Mouse (Mus musculus): ENCODE data around the gene Gdap1l1.

Gdap1l1 gene

GRCm38 (mm10) chr2:163466771-163467170, 28.5 kb downstream of the Gdap1l1 start:
- DNase-seq: no peak

DNA sequence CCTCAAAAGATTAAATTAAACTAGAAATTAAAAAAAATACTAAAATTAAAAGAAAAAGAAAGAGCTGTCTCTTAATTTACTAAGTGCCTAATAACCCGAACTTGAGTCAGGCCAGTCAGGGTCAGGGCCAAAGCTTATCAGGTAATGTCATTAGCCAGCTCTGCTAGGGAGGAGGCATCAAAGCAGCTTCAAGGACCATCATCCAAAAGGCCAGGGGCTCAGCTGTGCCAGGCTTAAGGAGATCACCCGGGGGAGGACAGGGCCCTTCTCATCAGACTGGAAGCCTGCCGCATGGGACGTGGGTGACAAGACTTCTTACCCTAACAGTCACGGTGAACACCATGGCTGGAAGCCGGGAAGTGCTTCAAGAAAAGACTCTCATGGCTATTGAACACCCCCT, 29.3 kb downstream of the Gdap1l1 start:
- no peak for DNase-seq

DNA sequence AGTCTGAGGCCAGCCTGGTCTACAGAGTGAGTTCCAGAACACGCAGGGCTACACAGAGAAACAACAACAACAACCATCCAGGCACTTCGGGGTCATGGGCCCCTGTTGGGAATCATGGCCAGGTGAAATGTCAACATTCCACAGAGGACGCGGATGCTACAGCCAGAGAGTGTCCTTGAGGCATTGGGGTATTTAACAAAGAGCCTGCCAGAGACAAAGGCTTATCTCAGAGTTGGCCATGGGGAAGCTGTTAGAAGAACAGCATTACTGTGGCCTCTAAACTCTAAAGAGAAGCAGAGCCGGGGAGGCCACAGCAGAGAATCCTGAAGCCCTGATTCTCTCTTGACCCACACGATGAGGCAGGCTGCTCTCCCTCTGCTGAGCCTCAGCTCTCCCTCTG, 30.6 kb downstream of the Gdap1l1 start:
- DNase-seq: no peak

- no peak for DNase-seq
Measured at GRCm38 (mm10) chr2:163469711-163470110, 31.4 kb downstream of the Gdap1l1 start.

DNA sequence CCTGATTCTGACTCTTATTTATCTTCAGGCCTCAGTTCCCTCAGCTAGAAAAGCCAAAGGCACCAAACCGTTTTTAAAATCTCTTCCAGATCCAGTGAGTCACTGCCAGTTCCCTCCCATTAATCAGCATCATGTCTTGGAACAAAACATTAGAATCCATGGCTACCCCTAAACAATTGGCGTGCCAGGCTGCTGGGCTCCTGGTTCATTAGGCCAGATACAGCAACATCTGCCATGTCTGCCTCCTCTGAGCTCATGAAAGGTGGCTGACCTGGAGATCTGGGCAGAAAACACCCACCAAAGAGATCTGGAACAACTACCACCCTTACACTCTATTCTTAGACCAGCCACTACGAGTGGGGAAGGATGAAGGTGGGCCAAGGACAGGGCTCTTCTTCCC, 32.9 kb downstream of the Gdap1l1 start:
- DNase-seq: no peak

DNA sequence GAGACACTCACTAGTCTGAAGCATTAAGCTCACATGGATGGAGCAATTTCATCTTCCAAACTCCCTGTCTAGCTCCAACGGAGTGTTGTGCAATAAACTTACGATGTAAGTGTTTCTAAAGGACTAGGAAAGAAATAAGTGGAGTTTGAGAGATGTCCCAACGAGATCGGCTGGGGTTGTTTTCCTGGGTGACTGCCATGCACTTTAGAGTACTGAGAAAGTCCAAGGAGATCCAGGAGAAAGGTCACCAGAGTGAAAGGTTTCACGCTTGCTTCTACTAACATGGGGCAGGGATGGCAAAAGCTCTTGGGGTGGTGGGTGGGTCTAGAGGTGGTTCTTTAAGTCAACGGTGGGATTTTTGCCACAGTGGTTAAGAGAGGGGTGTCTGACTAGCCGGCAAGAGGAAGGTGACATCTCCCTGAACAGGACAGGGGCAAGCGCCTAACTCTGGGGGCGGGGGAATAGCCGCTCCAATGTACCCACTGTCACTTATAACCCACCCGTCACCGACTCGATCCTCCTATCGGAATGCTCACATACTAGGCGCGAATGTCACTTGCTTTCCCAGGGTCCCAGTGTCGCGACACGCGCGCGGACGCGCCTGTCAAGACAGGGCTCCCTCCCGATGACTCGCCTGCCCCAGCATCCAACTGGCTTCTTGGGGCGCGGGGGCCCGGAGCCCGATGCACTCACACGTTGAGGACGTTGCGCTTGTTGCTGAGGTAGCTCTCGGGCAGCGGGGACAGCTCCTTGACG, 33.6 kb downstream of the Gdap1l1 start:
- DNase-seq: peak; percentile 39

GRCm38 (mm10) chr2:163472466-163472851, 34.2 kb downstream of the Gdap1l1 start, which contains the start of gene Fitm2:
TSS of gene Fitm2 (minus strand) at chr2:163472629.
- peak; percentile 94 for DNase-seq

DNA sequence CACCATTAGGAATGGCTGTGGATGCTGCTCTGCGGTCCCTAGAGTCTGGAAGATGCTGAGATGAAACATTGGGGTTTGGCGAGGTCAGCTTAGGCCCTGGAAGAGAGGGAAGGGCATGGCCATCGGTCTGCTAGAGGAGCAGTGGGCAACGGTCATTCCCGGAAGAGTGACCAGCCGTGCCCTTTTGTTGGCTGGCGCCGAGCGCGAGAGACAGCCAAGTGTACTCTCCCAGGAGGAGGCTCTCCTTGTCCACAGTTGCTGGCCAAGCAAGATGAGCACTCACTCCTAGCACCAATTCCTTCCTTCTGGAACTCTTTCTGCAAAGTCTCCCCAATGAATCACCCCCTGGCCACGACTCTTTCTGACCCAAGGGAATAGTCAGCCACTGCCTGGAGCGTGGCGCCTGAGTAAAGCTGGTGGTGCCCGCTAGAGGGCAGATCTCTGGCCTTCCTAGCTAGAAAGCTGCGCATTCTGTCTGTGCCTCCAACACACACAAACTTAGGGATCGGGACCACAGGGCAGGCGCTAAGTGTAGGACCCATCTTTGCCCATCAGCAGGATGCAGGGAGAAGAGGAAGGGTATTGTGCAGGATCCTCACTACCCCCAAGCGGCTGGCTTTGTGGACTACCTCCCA, 42.0 kb downstream of the Gdap1l1 start:
- DNase-seq: peak; percentile 26

GRCm38 (mm10) chr2:163481539-163482029, 43.3 kb downstream of the Gdap1l1 start:
- peak; percentile 46 for DNase-seq

DNA sequence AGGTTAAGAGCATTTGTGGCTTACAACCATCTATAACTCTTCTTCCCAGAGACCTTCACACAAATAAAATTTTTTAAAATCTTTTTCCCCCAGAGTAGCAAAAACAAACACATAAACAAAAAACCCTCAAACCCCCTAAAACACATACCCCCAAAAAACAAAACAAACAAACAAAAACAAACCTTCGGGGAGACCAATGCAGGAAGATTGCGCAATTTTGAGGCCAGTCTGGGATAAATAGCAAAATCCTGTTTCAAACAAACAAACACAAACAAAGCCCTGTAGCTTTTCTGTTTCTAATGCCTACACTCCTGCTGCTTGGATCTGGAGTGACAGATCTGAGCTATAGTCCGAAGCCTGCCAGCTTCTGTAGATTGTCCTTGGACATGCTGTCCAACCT, 49.1 kb downstream of the Gdap1l1 start:
- no peak for DNase-seq

GRCm38 (mm10) chr2:163489725-163490291, 51.5 kb downstream of the Gdap1l1 start:
- no peak for DNase-seq

DNA sequence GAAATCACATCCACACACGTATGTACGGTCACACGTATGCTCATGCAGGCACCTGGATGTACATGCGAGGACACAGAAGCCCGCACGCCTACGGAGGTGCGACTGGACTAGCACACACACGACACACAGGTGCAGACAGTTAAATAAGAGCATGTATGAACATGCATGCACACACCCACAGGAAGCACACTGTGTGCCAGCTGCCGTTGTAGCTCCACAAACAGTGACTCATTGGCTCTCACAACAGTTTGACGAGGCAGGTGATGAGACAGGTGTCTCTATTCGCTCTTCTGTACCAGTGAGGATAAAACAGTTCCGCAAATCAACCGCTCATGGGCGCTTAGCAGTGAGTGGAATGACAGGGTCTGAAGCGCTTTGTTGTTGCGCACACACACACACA, 52.4 kb downstream of the Gdap1l1 start:
- DNase-seq: no peak

- DNase-seq: no peak
Measured at GRCm38 (mm10) chr2:163491351-163491750, 53.1 kb downstream of the Gdap1l1 start.

- no peak for DNase-seq
Measured at GRCm38 (mm10) chr2:163492018-163492417, 53.7 kb downstream of the Gdap1l1 start, which contains the start of gene R3hdml. TSS of gene R3hdml (plus strand) at chr2:163492318.

DNA sequence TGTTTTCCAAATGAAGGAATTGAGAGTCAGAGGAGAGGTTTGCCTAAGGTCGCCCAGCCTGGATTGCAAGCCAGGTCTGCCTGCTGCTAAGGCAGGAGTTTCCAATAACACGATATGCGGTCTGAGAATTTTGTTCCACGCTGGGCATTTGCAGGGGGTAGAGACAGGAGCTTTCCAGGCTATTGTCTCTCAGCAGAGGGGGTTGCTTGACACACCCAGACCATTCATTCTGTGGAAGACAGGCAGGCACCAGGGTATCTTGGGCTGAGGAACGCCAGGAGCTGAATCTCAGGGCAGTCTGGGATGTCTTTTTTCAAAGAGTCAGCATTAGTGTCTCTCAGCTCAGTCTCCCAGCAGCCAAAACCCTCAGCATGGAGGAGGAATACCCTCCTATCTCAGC, 54.8 kb downstream of the Gdap1l1 start:
- no peak for DNase-seq

GRCm38 (mm10) chr2:163493976-163494375, 55.7 kb downstream of the Gdap1l1 start:
- no peak for DNase-seq

- no peak for DNase-seq
Measured at GRCm38 (mm10) chr2:163494456-163494855, 56.2 kb downstream of the Gdap1l1 start.

DNA sequence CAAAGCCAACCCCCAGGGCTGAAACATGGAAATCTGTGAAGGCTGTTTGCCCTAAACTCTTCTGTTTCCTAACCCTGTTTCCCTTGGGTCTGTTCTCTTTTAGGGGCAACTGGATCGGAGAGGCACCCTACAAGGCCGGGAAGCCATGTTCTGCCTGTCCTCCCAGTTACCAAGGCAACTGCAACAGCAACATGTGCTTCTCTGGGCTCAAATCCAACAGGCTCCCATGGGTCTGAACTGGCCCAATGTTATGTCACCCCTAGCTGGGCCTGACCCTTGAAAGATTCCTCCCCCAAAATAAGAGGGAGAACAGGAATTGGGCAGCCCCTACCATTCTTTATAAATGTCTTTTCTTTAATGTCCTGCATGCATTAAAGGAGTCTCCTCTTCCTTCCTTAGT, 63.9 kb downstream of the Gdap1l1 start:
- DNase-seq: no peak

GRCm38 (mm10) chr2:163503191-163503590, 64.9 kb downstream of the Gdap1l1 start:
- no peak for DNase-seq
